24 mouse cellular contexts compared by ENCODE assay signal in genomic region chr9:47351036-47351435, GRCm38 (mm10).
A peak's percentile ranks its signal among the peaks of the same experiment; 100 is the strongest.
DNase-seq lines count a peak whose midpoint lies in the region; ATAC-seq and TF ChIP-seq lines count a peak whose summit lies in the region.
"Had no signal": no experiment of that assay in that cellular context is flagged by ENCODE, and none has a peak within 500 bp of the region (broad histone marks: within the 10 kb centered on the region; RNA-seq: fewer than 3 reads in every experiment).

No protein-coding gene starts in this region.

- WGBS in liver, adult 2 months = 65% methylated on average over 6 of the region's 6 CpGs
- WGBS in liver, embryonic 11.5 days = 81% methylated on average over 6 of the region's 6 CpGs
- WGBS in cerebellum, adult 2 months = 27% methylated on average over 6 of the region's 6 CpGs
- WGBS in hindbrain, embryonic 13.5 days = 77% methylated on average over 6 of the region's 6 CpGs

- intact Hi-C loops in heart, postnatal 10 days (cut with DNase I) = no loop called here

- no peaks in the 10 kb centered on the region for H3K36me3 ChIP-seq in liver, adult 2 months (ENCODE audit: control insufficient read depth, insufficient read depth, low read length)
- no peaks in the 10 kb centered on the region for H3K36me3 ChIP-seq in liver, embryonic 11.5 days (ENCODE audit: control insufficient read depth, insufficient read depth, low read length)
- H3K36me3 ChIP-seq in hindbrain, embryonic 13.5 days = no peaks in the 10 kb centered on the region
- H3K36me3 ChIP-seq: embryonic facial prominence, embryonic 13.5 days; forebrain, embryonic 15.5 days; hindbrain, embryonic 10.5 days; limb, embryonic 10.5 days; liver, embryonic 12.5 days; midbrain, embryonic 10.5 days; neural tube, embryonic 12.5 days had no signal

- peak; percentile 38 for DNase-seq in adrenal gland, postnatal 10 days
- DNase-seq in adrenal gland, adult 18-20 months (ENCODE audit: low spot score in 2 of 2) = no peak
- peak; percentile 72 for DNase-seq in liver, adult 2 months (ENCODE audit: extremely low read depth, low read depth, low spot score)
- no peak for DNase-seq in liver, embryonic 11.5 days (ENCODE audit: low spot score)
- peak; percentile 75 to 91 for DNase-seq in cerebellum, adult 2 months
- DNase-seq in cerebellum, postnatal 36 days = peak; percentile 65 to 78
- no peak for DNase-seq in heart, postnatal 10 days
- DNase-seq: gastrocnemius, postnatal 25 days; kidney, adult 18-20 months; kidney, postnatal 25 days; lung, embryonic 14.5 days; thymus, postnatal 4 days had no signal

- no peak overlapping the region for H3K4me2 ChIP-seq in liver, embryonic 11.5 days
- H3K4me2 ChIP-seq in hindbrain, embryonic 13.5 days = no peak overlapping the region
- H3K4me2 ChIP-seq: embryonic facial prominence, embryonic 13.5 days; forebrain, embryonic 15.5 days; liver, embryonic 12.5 days; lung, embryonic 14.5 days; neural tube, embryonic 12.5 days had no signal

- H3K9me3 ChIP-seq in liver, embryonic 11.5 days (ENCODE audit: control insufficient read depth, low read length) = no peaks in the 10 kb centered on the region
- H3K9me3 ChIP-seq in hindbrain, embryonic 13.5 days = no peaks in the 10 kb centered on the region
- H3K9me3 ChIP-seq: embryonic facial prominence, embryonic 13.5 days; forebrain, embryonic 15.5 days; hindbrain, embryonic 10.5 days; limb, embryonic 10.5 days; liver, embryonic 12.5 days; midbrain, embryonic 10.5 days; neural tube, embryonic 12.5 days had no signal

- no peaks in the 10 kb centered on the region for H3K27me3 ChIP-seq in liver, adult 2 months (ENCODE audit: control insufficient read depth, insufficient read depth, low read length)
- H3K27me3 ChIP-seq in liver, embryonic 11.5 days (replicated peaks; ENCODE audit: control insufficient read depth, insufficient read depth, low read length) = no peaks in the 10 kb centered on the region
- H3K27me3 ChIP-seq in cerebellum, adult 2 months (ENCODE audit: control insufficient read depth, insufficient read depth, low read length) = no peaks in the 10 kb centered on the region
- H3K27me3 ChIP-seq in hindbrain, embryonic 13.5 days = peaks cover 47% of the 10 kb centered on the region
- H3K27me3 ChIP-seq: embryonic facial prominence, embryonic 13.5 days; neural tube, embryonic 12.5 days had no signal

- no peak overlapping the region for H3K9ac ChIP-seq in liver, adult 2 months (ENCODE audit: low read depth, low read length)
- H3K9ac ChIP-seq in liver, embryonic 11.5 days (ENCODE audit: low read depth, low read length) = no peak overlapping the region
- no peak overlapping the region for H3K9ac ChIP-seq in hindbrain, embryonic 13.5 days
- H3K9ac ChIP-seq: embryonic facial prominence, embryonic 13.5 days; forebrain, embryonic 15.5 days; liver, embryonic 12.5 days; lung, embryonic 14.5 days; neural tube, embryonic 12.5 days had no signal

- no peak overlapping the region for H3K27ac ChIP-seq in liver, adult 2 months (replicated peaks; ENCODE audit: insufficient read depth, low read depth, low read length)
- no peak overlapping the region for H3K27ac ChIP-seq in liver, embryonic 11.5 days (ENCODE audit: low read depth, low read length)
- no peak overlapping the region for H3K27ac ChIP-seq in cerebellum, adult 2 months (ENCODE audit: insufficient read depth, low read length)
- H3K27ac ChIP-seq in hindbrain, embryonic 13.5 days = no peak overlapping the region
- H3K27ac ChIP-seq: embryonic facial prominence, embryonic 13.5 days; forebrain, embryonic 15.5 days; hindbrain, embryonic 10.5 days; left cerebral cortex, adult 2 months; liver, embryonic 12.5 days; macrophage; midbrain, embryonic 10.5 days; neural tube, embryonic 12.5 days had no signal

- no peaks in the 10 kb centered on the region for H3K4me1 ChIP-seq in liver, adult 2 months (ENCODE audit: control insufficient read depth, insufficient read depth, low read length)
- no peaks in the 10 kb centered on the region for H3K4me1 ChIP-seq in liver, embryonic 11.5 days (replicated peaks; ENCODE audit: control insufficient read depth, insufficient read depth, low read length)
- peaks cover 21% of the 10 kb centered on the region for H3K4me1 ChIP-seq in cerebellum, adult 2 months (ENCODE audit: control insufficient read depth, insufficient read depth, low read length)
- H3K4me1 ChIP-seq in hindbrain, embryonic 13.5 days (replicated peaks) = peaks cover 17% of the 10 kb centered on the region
- H3K4me1 ChIP-seq: liver, embryonic 12.5 days had no signal

- ATAC-seq in liver, embryonic 11.5 days (replicated peaks; ENCODE audit: low FRiP score) = no peak
- no peak for ATAC-seq in hindbrain, embryonic 13.5 days (ENCODE audit: low FRiP score)
- ATAC-seq: activated CD4-positive, CD25-positive, alpha-beta regulatory T cell, adult 4 months; CD4-positive, CD25-positive, alpha-beta regulatory T cell, adult 4 months; forebrain, embryonic 15.5 days; liver, embryonic 12.5 days had no signal

- TF ChIP-seq POLR2A in liver, adult 2 months (IDR thresholded peaks at IDR 0.05; ENCODE audit: extremely low read depth, insufficient read depth, low read length) = no peak
- no peak for TF ChIP-seq POLR2A in cerebellum, adult 2 months (IDR thresholded peaks at IDR 0.05; ENCODE audit: borderline replicate concordance, insufficient read depth, low read length)

- H3K4me3 ChIP-seq in liver, adult 2 months (ENCODE audit: insufficient read depth, low read depth, low read length) = no peak overlapping the region
- no peak overlapping the region for H3K4me3 ChIP-seq in liver, embryonic 11.5 days (ENCODE audit: low read depth, low read length)
- H3K4me3 ChIP-seq in cerebellum, adult 2 months (replicated peaks; ENCODE audit: insufficient read depth, low read depth, low read length) = no peak overlapping the region
- H3K4me3 ChIP-seq in hindbrain, embryonic 13.5 days = no peak overlapping the region
- H3K4me3 ChIP-seq: embryonic facial prominence, embryonic 13.5 days; forebrain, embryonic 15.5 days; hindbrain, embryonic 10.5 days; left cerebral cortex, adult 2 months; limb, embryonic 10.5 days; liver, embryonic 12.5 days; midbrain, embryonic 10.5 days; neural tube, embryonic 12.5 days had no signal

- no peak for TF ChIP-seq CTCF in liver, adult 2 months (IDR thresholded peaks at IDR 0.05; ENCODE audit: low read depth, low read length)
- TF ChIP-seq CTCF in cerebellum, adult 2 months (IDR thresholded peaks at IDR 0.05; ENCODE audit: borderline replicate concordance, insufficient read depth, low read depth, low read length) = no peak

- no peaks in the 10 kb centered on the region for H3K79me2 ChIP-seq in liver, adult 2 months (ENCODE audit: control insufficient read depth, insufficient read depth, low read length)

Comparison
In these comparisons a context has a peak if more than half of its experiments do, and no peak if none do; other contexts are left out.
1. DNase-seq: peak in adrenal gland, postnatal 10 days (single experiment), liver, adult 2 months (single experiment), cerebellum, adult 2 months (2 of 2) and cerebellum, postnatal 36 days (2 of 2); none in adrenal gland, adult 18-20 months (0 of 2), liver, embryonic 11.5 days (single experiment) and heart, postnatal 10 days (0 of 2).